Mouse (Mus musculus): ENCODE results near the gene Olfr155.

Gene Olfr155

GRCm38 (mm10) chr4:43891247-43891646 lies 39.9 kb downstream of the Olfr155 start:
- in situ Hi-C loops (cut with MboI, MseI) = no loop called here

DNA sequence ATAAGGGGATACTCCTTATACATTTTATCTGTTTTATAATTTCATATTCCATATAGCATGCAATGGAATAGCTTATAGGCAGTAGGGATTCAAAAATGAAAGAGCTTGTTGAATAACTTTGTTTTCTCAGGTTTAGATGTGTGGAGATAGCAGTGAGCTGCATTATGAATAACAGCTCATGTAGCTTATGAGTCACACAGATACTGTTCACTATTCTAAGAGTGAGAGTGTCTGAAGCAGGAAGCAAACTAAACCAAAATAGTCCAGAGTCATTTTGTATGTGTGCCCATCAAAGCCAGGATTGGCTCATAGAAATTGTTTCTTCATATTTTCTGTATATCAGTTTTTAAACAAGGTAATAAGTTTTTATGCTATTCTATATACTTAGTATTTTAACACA lies 45.8 kb downstream of the Olfr155 start:
- in situ Hi-C loops (cut with MboI, MseI) = no loop called here

DNA sequence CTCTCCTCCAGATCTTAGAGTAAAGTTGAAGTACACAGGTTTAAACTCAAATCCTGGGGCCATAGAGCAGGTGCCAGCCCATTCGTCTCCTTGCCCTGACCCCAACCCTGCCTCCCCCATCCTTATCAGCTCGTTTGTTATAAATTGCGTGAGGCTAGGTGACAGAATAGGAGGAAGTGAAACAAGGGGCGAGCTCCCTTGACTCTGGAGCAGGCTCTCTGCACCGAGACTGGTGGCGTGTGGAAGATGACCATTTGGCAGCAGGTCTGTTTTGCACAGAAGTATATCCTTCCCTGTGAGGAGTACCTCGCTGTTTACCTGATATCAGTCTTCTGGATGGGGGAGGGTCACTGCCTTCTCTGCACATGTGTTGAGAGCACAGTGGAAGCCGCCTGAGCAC lies 47.8 kb downstream of the Olfr155 start:
- in situ Hi-C loops (cut with MboI, MseI) = no loop called here

DNA sequence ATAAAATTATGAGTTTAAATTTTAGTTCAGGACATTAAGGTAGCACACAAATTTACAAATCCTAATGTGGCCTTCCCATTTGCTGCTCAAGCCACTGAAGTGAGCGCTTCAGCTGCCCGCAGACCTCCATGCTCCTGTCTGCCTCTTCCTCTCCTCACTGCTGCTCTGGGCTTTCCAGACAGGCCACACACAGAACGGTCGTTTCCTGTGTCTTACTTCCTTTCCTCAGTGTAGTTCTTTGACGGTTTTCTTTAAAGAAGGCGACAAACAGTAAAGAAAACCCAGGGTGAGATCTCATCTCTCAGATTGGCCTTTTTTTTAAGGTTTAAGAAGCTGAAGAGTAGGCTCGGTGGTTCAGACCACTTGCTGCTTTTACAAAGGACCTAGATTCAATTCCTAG lies 52.3 kb downstream of the Olfr155 start:
- in situ Hi-C loops (cut with MboI, MseI) = no loop called here

DNA sequence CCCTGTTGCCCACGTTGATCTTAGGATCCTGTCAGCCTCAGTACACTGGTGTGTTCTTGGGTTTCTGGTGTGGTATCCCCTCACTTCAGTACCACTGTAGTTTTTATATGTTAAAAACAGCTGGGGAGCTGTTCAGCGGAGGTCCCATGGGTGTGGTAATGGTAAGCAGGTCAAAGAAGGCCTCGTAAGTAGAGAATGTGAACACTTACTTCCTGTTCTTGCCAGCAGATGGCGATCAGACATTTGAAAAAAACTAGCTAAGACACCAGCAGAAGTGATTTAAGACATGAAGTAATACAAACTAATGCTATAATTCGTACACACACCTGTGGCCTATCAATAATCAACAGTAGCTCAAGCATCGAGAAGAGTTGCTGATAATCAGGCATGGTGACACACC lies 55.1 kb downstream of the Olfr155 start:
- in situ Hi-C loops (cut with MboI, MseI) = no loop called here
